Mouse (Mus musculus): Measurements from ENCODE around the gene Pdzrn3.

The Pdzrn3 gene

GRCm38 (mm10) chr6:101377167-101377934 lies at the start of gene Pdzrn3:
TSS of gene Pdzrn3 (minus strand) at chr6:101377897.
- DNase-seq: no peak

- DNase-seq: no peak
Observed at GRCm38 (mm10) chr6:101427296-101427695, 49.6 kb upstream of the Pdzrn3 start.

GRCm38 (mm10) chr6:101426301-101426700 lies 48.6 kb upstream of the Pdzrn3 start:
- no peak for DNase-seq

- no peak for DNase-seq
Observed at GRCm38 (mm10) chr6:101422084-101422954, 44.6 kb upstream of the Pdzrn3 start.

DNA sequence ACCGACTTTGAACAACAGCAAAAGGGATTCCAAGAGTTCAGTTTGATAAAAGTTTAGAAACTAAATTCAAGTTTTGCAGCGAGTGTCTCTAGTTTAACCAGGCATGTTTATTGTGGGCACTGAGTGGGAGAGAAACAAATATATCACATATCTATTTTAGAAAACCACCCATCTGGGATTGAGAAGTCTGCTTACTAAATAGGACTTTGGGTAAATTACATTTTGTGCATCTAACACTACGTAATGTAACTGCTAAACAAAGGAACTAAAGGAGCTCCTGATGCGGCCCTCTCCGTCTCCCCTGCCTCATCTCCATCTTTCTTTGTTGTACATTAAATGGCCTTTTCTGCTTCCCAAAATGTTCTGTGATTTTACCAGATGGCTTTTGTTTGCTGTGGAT lies 40.5 kb upstream of the Pdzrn3 start:
- no peak for DNase-seq

DNA sequence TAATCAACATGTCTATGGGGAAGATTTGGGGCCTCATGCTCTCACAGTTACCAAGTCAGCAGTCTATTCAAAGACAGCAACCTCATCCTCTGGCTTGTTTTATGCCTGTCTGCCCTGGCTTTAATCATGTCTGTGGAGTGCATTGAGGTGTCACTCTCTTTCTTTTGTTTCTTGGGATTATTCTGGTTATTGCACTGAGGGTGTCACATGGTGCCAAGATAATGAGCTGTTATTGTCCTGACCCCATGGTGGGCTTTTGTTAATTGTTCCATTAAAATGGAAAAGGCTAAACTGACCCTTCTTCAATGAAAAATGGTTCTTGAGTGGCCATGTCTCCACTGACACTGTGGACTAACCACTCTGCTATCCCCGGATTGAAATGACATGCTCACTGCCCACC lies 34.0 kb upstream of the Pdzrn3 start:
- DNase-seq: no peak

- no peak for DNase-seq
Observed at GRCm38 (mm10) chr6:101411064-101411463, 33.4 kb upstream of the Pdzrn3 start.

GRCm38 (mm10) chr6:101396711-101397110 lies 19.0 kb upstream of the Pdzrn3 start:
- no peak for DNase-seq

DNA sequence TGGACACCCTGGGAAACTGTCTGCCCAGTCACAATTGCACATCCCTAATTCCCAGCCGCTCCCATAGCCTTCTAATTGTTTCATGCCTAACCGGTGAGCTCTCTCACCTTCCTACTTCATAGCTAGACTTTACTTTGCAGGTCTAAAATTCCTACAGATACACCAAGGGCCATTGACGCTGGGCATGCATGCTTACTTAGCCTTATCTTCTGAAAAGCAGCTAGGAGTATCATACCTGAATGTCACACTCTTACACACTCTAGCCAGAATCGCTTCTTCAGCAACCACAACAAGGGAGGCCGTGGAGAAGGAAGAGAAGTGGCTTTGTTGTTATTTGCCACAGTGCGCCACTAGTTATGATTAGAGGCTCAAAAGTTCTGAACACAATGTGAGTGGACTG lies 18.2 kb upstream of the Pdzrn3 start:
- DNase-seq: no peak

GRCm38 (mm10) chr6:101392801-101393117 lies 15.1 kb upstream of the Pdzrn3 start:
- no peak for DNase-seq

DNA sequence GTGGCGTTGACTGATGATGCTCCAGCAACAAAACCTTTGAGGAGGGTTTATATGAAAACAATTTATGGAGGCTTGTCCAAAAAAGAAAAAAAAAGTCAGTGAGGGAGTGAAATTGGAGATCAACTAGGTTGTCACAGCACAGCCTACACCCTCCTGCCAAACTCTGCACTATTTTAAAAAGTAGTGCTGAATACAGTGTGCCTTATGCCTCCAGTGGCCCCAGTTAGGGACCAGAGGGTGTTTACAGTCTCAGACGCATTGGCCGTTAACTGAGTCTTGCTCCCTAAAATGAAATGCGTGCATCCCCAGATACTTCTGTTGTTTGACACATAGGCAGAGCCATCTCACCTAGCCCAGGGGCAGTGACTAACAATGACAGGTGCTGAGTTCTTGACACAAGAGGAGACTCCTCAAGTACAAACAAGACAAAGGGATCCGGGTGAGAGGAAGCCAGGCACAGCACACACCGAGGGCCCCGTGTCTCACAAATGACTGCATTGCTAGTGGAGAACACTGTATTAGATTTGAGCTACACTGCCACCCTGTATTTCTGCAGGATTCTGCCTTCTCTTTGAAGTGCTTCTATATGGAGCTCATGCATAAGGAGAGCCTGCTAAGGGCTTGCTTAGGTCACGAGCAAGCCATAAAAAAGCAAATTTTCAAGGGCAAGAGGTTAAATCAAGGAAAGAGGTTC lies 14.6 kb upstream of the Pdzrn3 start:
- DNase-seq: no peak

- DNase-seq: no peak
Observed at GRCm38 (mm10) chr6:101385490-101385889, 7.8 kb upstream of the Pdzrn3 start.

GRCm38 (mm10) chr6:101384958-101385357 lies 7.3 kb upstream of the Pdzrn3 start:
- DNase-seq: no peak

GRCm38 (mm10) chr6:101384476-101384875 lies 6.8 kb upstream of the Pdzrn3 start:
- no peak for DNase-seq

- no peak for DNase-seq
Observed at GRCm38 (mm10) chr6:101382891-101383290, 5.2 kb upstream of the Pdzrn3 start.

DNA sequence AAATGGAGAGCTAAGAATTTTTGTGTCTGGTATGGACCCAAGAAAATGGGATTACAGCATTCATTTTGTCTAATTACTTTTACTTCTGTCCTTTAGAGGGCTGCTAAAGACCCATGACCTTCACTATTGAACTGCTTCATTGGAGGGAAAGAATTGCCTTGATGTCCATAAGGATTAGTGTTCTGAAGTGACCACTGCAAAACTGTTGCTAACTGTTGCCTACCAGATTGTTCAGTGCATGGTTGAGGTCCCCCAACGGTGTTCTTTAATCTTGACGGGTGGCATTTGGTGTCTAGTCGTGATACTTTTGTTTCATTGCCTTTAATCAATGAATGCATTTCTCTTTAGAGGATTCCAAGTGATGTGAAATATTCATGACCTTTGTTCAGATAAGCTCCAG lies 1.8 kb upstream of the Pdzrn3 start:
- DNase-seq: no peak

GRCm38 (mm10) chr6:101377935-101378609 lies 375 bp upstream of the Pdzrn3 start:
- DNase-seq: no peak

DNA sequence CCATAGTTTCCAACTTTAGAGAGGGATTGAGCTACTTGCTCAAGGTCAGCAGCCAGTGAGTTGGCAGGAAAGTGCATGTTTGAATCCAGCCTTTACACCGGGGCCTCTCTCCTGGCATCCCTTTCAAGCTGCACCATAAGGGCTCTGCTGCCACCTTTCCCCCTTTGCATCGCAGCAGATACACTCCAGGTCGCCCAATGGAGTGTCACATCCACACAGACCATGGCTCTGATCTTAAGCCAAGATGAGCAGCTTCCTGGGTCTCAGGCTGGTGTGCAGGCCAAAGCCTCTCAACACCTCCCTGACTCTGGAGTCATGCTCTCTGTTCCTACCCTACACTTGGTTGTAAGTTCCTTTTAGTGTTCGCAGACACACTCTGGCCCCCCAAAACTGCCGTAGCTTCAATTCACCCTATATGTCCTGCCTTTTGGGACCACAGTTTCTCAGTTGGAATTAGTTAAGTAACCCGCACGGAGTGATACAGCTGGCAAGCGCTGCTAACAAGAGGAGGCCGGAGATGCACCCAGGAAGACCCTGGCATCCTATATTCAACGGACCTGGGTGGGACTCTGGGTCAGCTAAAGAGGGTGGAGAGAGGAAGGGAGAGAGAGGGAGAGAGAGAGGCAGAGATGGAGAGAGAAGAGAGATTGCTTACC lies 1.1 kb downstream of the Pdzrn3 start:
- no peak for DNase-seq

DNA sequence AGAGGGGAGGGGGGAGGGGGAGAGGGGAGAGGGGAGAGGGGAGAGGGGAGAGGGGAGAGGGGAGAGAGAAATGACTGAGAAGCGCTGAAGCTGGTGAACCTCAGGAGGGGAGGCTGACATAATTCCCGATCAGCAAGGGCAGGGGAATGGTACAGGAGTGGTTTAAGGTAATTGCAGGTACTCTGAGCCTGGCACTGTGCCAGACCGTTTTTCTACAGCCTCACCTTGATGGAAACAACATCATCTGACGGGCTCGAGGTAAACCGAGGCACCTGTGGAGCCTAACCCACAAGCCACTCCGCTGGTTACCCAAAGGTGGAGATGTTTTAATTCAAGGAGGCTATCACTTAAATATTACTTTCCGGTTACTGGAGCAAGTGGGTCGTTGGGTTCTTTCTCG lies 1.6 kb downstream of the Pdzrn3 start:
- DNase-seq: no peak

GRCm38 (mm10) chr6:101374721-101375120 lies 3.0 kb downstream of the Pdzrn3 start:
- no peak for DNase-seq

DNA sequence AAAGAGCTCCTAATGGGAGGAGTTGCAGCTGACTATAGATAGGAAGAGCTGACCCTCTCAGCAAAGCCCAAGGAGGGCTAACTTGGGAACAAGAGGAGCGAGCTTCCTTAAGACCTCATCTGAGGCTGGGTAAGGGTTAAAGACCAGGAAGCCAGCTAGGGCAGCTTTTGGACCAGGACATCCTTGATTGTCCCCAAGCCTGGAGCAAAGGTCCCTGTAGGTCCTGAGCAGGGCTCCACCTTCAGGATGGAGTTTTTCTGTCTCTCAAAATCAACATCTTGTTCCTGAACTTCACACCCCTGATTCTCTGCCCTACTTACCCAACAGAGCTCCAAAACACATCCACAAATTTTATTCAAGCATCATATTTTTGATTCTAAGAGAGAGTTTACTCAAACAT lies 3.5 kb downstream of the Pdzrn3 start:
- DNase-seq: no peak

DNA sequence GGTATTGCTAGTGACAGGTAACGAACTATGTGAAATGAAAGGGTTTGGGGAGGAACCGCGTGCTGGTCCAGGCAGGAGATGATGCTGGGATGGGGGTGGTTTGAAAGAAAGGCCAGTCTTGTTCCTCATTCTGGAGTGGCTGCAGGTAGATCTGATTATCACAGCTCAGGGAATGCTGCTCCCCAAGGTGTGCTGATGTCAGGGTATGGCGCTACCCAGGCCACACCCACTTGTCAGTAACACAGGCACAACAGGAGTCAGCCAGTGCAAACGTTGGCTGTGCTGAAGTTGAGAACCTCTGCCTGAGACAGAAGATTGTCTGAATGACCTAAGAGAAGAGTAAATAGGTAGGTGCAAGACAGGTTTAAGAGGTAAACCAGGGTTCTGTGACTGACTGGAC lies 4.7 kb downstream of the Pdzrn3 start:
- DNase-seq: no peak
